Mouse (Mus musculus) left cerebral cortex, adult 11 months (tissue): ENCODE results near the gene Ndufa4l2.

Experiments
- DNase-seq: peaks from one replicate; pipeline ENCODE4 v3.0.0; 2022; ENCODE audit warnings: low spot score

Ndufa4l2 gene

GRCm38 (mm10) chr10:127509837-127510701 is 4.7 kb upstream of the Ndufa4l2 start:
- no peak for DNase-seq

DNA sequence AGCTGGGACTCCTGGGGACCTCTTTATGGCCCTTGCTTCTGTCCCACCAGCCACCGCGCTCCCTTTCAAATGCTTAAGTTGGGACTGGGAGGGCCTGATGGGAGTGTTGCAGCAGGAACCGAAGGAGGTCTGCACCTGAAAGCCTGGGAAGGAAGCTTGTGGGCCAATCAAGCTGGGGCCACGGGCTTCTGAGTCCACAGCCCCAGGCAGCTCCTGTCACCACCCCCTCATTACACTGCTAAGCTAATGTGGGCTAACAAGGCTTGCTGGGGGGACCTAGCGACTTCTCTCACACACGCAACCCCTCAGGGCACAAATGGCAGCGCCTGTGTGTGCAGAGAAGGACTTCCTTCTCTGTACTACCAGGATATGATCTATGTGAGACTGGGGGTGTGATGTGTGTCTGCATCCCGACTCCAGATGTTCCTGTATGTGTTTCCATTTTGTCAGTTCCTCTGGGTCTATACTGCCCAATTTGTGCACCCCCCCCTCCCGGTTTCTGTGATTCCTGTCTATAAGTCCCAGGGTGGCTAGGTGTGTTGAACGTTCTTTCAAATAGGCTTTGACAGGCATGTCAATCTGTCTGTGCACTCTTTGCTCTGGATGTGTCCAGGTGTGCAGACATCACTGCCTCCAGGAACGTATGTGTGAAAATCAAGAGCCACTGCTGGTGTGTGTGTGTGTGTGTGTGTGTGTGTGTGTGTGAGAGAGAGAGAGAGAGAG is 3.7 kb upstream of the Ndufa4l2 start:
- DNase-seq = no peak

DNA sequence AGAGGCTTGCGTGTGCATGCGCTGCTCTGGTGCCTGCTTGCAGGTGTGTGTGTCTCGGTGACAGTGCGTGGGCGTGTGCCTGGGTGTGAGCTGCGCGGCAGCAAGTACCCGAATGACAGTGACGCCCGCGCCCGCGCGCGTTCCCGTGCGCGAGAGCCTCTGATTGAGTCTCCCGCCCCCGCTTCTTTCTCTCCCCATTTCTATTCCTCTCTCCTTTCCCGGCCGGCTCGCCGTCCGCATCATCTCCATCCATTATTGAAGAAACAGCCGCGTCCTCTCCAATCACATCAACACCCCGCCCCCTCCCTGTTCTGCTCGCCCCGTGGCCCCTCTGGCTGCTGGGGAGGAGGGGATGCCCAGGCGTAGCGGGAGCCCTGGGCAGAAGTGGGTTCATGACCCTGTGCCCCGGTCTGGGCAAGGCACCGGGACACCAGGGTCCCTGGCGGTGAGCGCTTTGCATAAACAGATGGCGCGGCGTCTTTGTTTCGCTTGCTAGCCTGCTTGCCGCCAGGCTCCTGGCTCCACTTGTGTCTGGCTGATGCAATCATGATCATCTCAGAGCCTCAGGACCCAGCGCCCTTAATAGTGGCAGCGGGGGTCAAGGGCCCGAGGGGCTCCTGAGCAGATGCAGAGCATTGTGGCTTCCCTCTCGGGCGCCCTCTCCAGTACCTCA is 3.0 kb upstream of the Ndufa4l2 start:
- peak; percentile 91 for DNase-seq

- DNase-seq = no peak
Measured at GRCm38 (mm10) chr10:127512307-127512666, 2.5 kb upstream of the Ndufa4l2 start.

- peak; percentile 88 for DNase-seq
Measured at GRCm38 (mm10) chr10:127512813-127513212, 2.0 kb upstream of the Ndufa4l2 start.

- no peak for DNase-seq
Measured at GRCm38 (mm10) chr10:127513501-127514091, 1.2 kb upstream of the Ndufa4l2 start.

DNA sequence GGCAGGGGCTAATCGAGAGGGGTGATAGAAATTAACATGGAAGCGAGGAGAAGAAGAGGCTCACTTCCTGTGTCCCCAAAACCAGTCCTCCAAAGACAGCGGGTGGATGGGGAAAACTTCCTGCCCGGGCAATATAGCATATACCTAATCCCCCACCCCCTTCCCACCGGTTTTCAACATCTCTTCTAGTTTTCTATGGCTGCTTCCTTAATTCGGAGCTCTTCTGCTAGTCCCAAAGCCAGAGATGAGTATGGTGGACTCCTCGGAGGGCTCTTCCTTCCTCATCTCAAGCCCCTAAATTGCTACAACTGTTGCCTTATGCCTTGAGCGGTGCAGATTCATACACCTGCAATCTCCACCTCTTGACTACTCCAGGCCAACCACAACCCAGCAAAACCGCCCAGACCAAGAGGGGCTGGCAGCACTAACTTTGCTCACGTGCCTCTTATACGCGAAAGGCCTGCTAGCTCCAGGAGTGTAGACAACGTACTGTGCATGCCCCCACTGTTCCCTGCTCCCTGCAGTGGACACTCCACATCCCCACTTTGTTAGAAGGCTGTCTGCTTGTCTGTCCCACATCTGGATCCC is 562 bp upstream of the Ndufa4l2 start:
- no peak for DNase-seq

- no peak for DNase-seq
Measured at GRCm38 (mm10) chr10:127515271-127515982, 660 bp downstream of the Ndufa4l2 start.

GRCm38 (mm10) chr10:127515983-127516459 is 1.3 kb downstream of the Ndufa4l2 start:
- DNase-seq = no peak

- DNase-seq = no peak
Measured at GRCm38 (mm10) chr10:127516576-127517260, 2.0 kb downstream of the Ndufa4l2 start.

DNA sequence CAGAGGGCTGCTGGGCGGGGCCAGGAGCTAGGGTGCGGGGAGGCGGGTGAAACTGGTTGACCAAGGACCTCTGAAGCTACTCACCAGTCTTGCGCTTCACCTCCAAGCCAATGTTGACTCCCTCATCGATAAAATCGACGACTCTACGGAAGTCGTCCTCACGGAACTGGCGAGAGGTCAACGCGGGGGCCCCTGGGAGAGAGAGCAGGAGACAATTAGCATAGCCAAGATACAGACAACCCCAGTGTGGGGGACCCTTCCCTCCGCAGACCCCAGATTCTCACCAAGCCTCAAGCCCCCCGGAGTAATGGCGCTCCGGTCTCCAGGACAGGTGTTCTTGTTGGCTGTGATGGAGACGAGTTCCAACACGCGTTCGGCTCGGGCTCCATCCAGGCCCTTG is 3.2 kb downstream of the Ndufa4l2 start:
- no peak for DNase-seq

DNA sequence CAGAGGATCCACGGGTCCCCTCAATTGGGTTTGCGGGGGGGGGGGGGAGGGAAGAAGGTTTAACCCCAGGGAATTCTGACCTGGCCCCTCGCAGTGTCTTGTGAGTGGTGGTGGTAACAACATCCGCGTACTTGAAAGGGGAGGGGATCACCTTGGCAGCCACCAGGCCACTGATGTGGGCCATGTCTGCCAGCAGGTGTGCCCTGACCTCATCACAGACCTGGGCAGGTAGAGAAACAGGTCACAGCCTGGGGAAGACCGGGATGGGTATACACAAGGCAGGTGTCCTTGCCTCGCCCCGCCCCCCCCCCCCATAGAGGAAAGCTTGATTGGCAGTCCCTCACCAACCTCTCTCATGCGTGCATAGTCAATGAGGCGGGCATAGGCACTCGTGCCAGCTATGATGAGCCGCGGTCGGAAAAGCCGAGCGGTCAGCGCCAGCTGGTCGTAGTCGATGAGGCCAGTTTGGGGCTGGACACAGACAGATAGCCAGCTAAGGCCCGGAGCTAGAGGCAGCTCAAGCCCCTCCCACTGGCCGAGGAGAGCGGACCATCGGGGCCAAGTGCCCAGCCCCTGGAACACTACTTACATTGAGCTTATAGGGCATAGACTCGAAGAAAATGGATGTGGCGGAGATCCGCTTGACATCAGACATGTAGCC is 4.4 kb downstream of the Ndufa4l2 start:
- DNase-seq = no peak

GRCm38 (mm10) chr10:127519903-127520713 is 5.3 kb downstream of the Ndufa4l2 start:
- DNase-seq = no peak

GRCm38 (mm10) chr10:127520714-127521357 is 6.1 kb downstream of the Ndufa4l2 start:
- no peak for DNase-seq

DNA sequence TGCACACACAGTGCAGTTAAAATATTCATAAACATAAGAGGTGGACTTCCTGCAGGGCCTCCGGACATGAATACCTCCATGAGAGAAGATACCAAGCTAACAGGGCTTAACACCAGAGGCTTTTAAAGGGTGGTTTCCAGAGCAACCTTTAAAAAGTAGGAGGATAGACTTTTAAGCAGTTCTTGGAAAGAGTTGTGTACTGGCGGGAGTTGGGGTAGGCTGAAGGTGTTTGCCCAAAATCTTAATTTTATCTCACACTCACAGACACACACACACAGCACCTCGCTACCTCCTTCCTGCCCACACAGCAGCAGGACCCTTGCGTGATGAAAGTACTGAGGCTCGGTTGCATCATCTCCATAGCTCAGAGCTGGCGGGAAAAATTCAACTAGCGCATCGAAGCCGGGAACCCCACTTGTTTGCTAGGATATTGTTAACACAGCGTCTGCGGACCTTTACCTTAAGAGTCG is 6.9 kb downstream of the Ndufa4l2 start:
- no peak for DNase-seq

- peak; percentile 75 for DNase-seq
Measured at GRCm38 (mm10) chr10:127522088-127522581, 7.4 kb downstream of the Ndufa4l2 start, which contains the start of gene Shmt2. TSS of gene Shmt2 (minus strand) at chr10:127522444.

- DNase-seq = no peak
Measured at GRCm38 (mm10) chr10:127524646-127525255, 10.0 kb downstream of the Ndufa4l2 start.

- no peak for DNase-seq
Measured at GRCm38 (mm10) chr10:127526048-127526447, 11.3 kb downstream of the Ndufa4l2 start.
